Mouse (Mus musculus) fibroblast of lung, adult 2 months (primary cell): ENCODE results near the gene Krtap21-1.

Experiments used
- DNase-seq: peaks from one replicate; pipeline ENCODE4 v3.0.0-alpha.2; 2011; ENCODE audit warnings: low read depth

Krtap21-1 gene

DNA sequence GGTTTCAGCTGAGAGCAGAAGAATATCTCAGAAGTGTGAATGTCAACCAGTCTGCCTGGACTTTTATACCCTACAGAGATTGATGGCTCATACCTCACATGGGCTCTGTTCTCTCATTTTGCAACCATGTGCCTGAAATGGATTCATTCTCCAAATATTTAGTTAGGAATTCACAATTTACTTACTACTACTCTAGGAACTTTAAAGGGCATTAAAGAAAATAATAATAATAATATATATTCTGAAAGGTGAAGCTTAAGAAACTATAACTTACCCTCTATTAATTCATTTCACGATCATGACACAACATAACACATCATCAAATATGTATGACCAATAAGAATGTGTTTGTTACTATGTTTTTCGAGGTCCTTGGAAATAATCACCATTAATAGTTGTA lies at the start of gene Krtap21-1:
Gene Krtap21-1 (minus strand): TSS at position 101 of the 400 bp plus-strand sequence.
- DNase-seq = no peak

DNA sequence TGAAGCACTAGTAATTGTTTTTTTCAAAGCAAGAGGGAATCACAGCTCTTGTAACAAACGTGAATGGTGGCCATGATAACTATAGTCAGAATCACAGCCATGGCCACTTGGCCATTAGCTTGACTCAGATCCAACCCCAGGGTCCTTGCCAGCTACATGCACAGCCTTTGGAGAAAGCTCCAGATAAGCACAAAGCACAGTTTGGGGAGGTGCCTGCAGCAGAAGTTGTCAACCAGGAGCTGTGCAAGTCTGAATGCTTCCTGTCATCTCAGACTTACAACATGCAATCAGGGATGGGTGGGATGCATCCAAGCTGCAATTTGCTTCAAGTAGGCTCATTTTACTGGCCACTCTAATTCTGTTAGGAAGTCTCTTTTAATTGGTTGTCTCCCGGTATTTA lies 25.9 kb upstream of the Krtap21-1 start:
- no peak for DNase-seq

GRCm38 (mm10) chr16:89425310-89425709 lies 21.6 kb upstream of the Krtap21-1 start:
- DNase-seq = no peak

- no peak for DNase-seq
Observed at GRCm38 (mm10) chr16:89420011-89420410, 16.3 kb upstream of the Krtap21-1 start, which contains the start of gene Krtap6-2. TSS of gene Krtap6-2 (minus strand) at chr16:89420111.

DNA sequence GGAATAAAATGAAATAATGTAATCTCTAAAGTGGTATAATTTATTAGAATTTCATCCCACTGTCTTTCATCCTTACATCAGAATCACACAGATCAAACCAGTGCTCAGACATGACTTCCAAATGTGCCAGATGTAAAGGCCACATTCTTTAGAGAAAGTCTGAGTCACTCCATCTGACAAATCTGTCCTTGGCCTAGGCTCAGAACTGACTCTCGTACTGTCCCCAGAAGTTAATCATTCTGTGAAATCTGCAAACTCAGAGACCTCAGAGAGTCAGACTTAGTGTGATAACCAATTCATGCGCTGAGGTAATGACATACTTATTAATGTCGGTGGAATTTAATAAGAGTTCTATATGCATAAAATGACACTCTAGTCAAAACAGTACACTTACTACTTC lies 12.6 kb upstream of the Krtap21-1 start:
- no peak for DNase-seq

GRCm38 (mm10) chr16:89410345-89411068 lies 6.8 kb upstream of the Krtap21-1 start:
- no peak for DNase-seq

DNA sequence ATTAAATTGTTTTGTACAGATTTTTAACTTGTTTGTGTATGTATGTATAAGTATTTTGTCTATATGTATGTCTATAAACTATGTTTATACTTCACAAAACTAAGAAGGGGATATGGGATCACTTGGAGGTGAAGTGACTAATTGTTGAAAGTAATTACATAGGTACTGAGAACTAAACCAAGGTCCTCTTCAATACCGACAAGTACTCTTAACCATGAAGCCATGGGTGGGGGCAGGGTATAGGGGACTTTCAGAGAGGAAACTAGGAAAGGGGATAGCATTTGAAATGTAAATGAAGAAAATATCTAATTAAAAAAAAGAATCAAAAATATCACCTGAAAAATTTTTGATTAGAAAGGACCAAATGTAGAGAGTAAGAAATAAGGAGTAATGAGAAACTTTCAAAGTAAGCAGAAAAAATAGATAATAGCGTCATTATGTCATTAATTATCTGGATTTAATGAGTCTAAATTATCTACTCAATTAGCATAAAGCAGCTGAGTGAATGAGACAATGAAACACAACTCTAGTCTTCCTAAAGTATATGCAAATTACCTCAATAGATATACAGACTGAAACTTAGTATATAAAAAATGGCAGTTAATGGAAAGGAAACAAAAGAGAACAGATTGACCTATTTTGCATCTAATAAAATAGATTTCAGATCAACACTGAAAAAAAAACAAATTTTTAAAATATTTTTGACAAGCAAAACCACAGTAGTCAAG lies 30.8 kb downstream of the Krtap21-1 start:
- no peak for DNase-seq
